ENCODE assay signal across 8 mouse cellular contexts in genomic region chr2:44926683-44927481, GRCm38 (mm10). TPM values are rescaled to one million over a fixed set of nuclear protein-coding genes. Genes with fewer than 3 reads are reported as not detected.
A peak's percentile ranks its signal among the peaks of the same experiment; 100 is the strongest.
DNase-seq lines count a peak whose midpoint lies in the region; ATAC-seq and TF ChIP-seq lines count a peak whose summit lies in the region.

No protein-coding gene starts in this region.

- peak; percentile 95 for ATAC-seq in forebrain, postnatal 0 days
- peak; percentile 97 for ATAC-seq in lung, embryonic 14.5 days (ENCODE audit: insufficient read depth)
- peak; percentile 85 for ATAC-seq in neutrophil, adult 5-6 weeks (ENCODE audit: extremely low read depth, insufficient number of reproducible peaks, low FRiP score, poor library complexity, severe bottlenecking)

- no peaks in the 10 kb centered on the region for H3K27me3 ChIP-seq in MEL (ENCODE audit: control insufficient read depth in 1 of 2, insufficient read depth in 2 of 2, low read length in 2 of 2)
- no peaks in the 10 kb centered on the region for H3K27me3 ChIP-seq in cerebellum, adult 2 months (ENCODE audit: control insufficient read depth, insufficient read depth, low read length)
- no peaks in the 10 kb centered on the region for H3K27me3 ChIP-seq in forebrain, postnatal 0 days (ENCODE audit: insufficient read depth, low read length)
- no peaks in the 10 kb centered on the region for H3K27me3 ChIP-seq in lung, embryonic 14.5 days (ENCODE audit: insufficient read depth, low read length)

- under 1% methylated on average over 66 of the region's 95 CpGs for WGBS in cerebellum, adult 2 months
- WGBS in forebrain, postnatal 0 days = 1% methylated on average over 58 of the region's 95 CpGs
- WGBS in lung, embryonic 14.5 days = under 1% methylated on average over 65 of the region's 95 CpGs

- peak overlapping the region; percentile 92 for H3K27ac ChIP-seq in MEL (ENCODE audit: control insufficient read depth, low read depth, low read length)
- H3K27ac ChIP-seq in cerebellum, adult 2 months (ENCODE audit: insufficient read depth, low read length) = peak overlapping the region; percentile 73
- H3K27ac ChIP-seq in forebrain, postnatal 0 days (ENCODE audit: low read depth, low read length) = peak overlapping the region; percentile 87
- peak overlapping the region; percentile 100 for H3K27ac ChIP-seq in layer of hippocampus, adult 2 months
- peak overlapping the region; percentile 94 for H3K27ac ChIP-seq in lung, embryonic 14.5 days (ENCODE audit: low read depth)

- TF ChIP-seq RAD21 in MEL (IDR thresholded peaks at IDR 0.05; ENCODE audit: low read depth, low read length) = no peak; the same call in 1 of the 2 replicates

- TF ChIP-seq EP300 in MEL (IDR thresholded peaks at IDR 0.05; ENCODE audit: low read depth in 1 of 2, low read length in 2 of 2) = peak in 1 of 2 experiments; percentile 25; a peak in 1 of 4 replicates

- peak overlapping the region; percentile 92 to 98 for H3K4me3 ChIP-seq in MEL (ENCODE audit: control insufficient read depth in 1 of 2, insufficient read depth in 1 of 2, low read depth in 2 of 2, low read length in 2 of 2)
- H3K4me3 ChIP-seq in cerebellum, adult 2 months (replicated peaks; ENCODE audit: insufficient read depth, low read depth, low read length) = peak overlapping the region; percentile 82
- peak overlapping the region; percentile 87 for H3K4me3 ChIP-seq in forebrain, postnatal 0 days (ENCODE audit: low read depth, low read length)
- H3K4me3 ChIP-seq in layer of hippocampus, adult 2 months = peak overlapping the region; percentile 98
- peak overlapping the region; percentile 76 for H3K4me3 ChIP-seq in lung, embryonic 14.5 days (ENCODE audit: low read depth, low read length)

- H3K4me2 ChIP-seq in forebrain, postnatal 0 days (ENCODE audit: low read depth) = peak overlapping the region; percentile 93
- H3K4me2 ChIP-seq in lung, embryonic 14.5 days = peak overlapping the region; percentile 70

- DNase-seq in MEL (ENCODE audit: low read depth, low spot score) = peak; percentile 93
- peak; percentile 92 to 93 for DNase-seq in cerebellum, adult 2 months
- peak; percentile 94 for DNase-seq in forebrain, postnatal 0 days
- DNase-seq in heart, postnatal 4 days = peak; percentile 91
- peak; percentile 87 to 90 for DNase-seq in layer of hippocampus, adult 2 months (ENCODE audit: low spot score in 2 of 2)
- DNase-seq in lung, embryonic 14.5 days = peak; percentile 96
- DNase-seq in testis, postnatal 14 days (ENCODE audit: low spot score) = peak; percentile 92

- H3K36me3 ChIP-seq in MEL (ENCODE audit: control insufficient read depth in 1 of 2, insufficient read depth in 2 of 2, low read length in 2 of 2) = peaks cover 0 to 29% of the 10 kb centered on the region in 2 experiments; a peak in 2 of 4 replicates
- H3K36me3 ChIP-seq in forebrain, postnatal 0 days (ENCODE audit: insufficient read depth) = no peaks in the 10 kb centered on the region
- no peaks in the 10 kb centered on the region for H3K36me3 ChIP-seq in lung, embryonic 14.5 days (ENCODE audit: insufficient read depth)

- peaks cover 5% of the 10 kb centered on the region; the same call in 1 of the 2 replicates for H3K79me2 ChIP-seq in MEL (ENCODE audit: control insufficient read depth, insufficient read depth, low read length, poor library complexity)

- no peaks in the 10 kb centered on the region for H3K9me3 ChIP-seq in MEL (replicated peaks; ENCODE audit: insufficient read depth, low read length)
- no peaks in the 10 kb centered on the region for H3K9me3 ChIP-seq in forebrain, postnatal 0 days (ENCODE audit: low read length)
- H3K9me3 ChIP-seq in lung, embryonic 14.5 days (ENCODE audit: low read depth, low read length) = no peaks in the 10 kb centered on the region

- TF ChIP-seq POLR2A in MEL (IDR thresholded peaks at IDR 0.05; ENCODE audit: control insufficient read depth in 1 of 2, insufficient read depth in 1 of 2, low read depth in 1 of 2, low read length in 2 of 2, poor library complexity in 1 of 2) = peak; percentile 26 to 74; a peak in 3 of 4 replicates
- TF ChIP-seq POLR2A in cerebellum, adult 2 months (IDR thresholded peaks at IDR 0.05; ENCODE audit: borderline replicate concordance, insufficient read depth, low read length) = peak; percentile 75; the same call in 1 of the 2 replicates

- peak overlapping the region; percentile 97 for H3K9ac ChIP-seq in MEL (ENCODE audit: control insufficient read depth, low read depth, low read length, poor library complexity, severe bottlenecking)
- peak overlapping the region; percentile 76 for H3K9ac ChIP-seq in forebrain, postnatal 0 days
- peak overlapping the region; percentile 77 for H3K9ac ChIP-seq in lung, embryonic 14.5 days

- no peak for TF ChIP-seq CTCF in MEL (IDR thresholded peaks at IDR 0.05 in 2 of 3, conservative IDR thresholded peaks at IDR 0.05 in 1 of 3; ENCODE audit: control insufficient read depth in 1 of 3, insufficient read depth in 1 of 3, low read depth in 2 of 3, low read length in 3 of 3, poor library complexity in 1 of 3, severe bottlenecking in 1 of 3)
- TF ChIP-seq CTCF in cerebellum, adult 2 months (IDR thresholded peaks at IDR 0.05; ENCODE audit: borderline replicate concordance, insufficient read depth, low read depth, low read length) = no peak
- TF ChIP-seq CTCF in forebrain, postnatal 0 days (IDR thresholded peaks at IDR 0.05; ENCODE audit: low read depth) = no peak
- TF ChIP-seq CTCF in layer of hippocampus, adult 2 months (conservative IDR thresholded peaks at IDR 0.05) = peak; percentile 23; the same call in 1 of the 2 replicates
- TF ChIP-seq CTCF in lung, embryonic 14.5 days (IDR thresholded peaks at IDR 0.05; ENCODE audit: low read depth) = no peak

- peaks cover 11 to 18% of the 10 kb centered on the region in 2 experiments for H3K4me1 ChIP-seq in MEL (ENCODE audit: control insufficient read depth in 1 of 2, insufficient read depth in 2 of 2, low read length in 2 of 2)
- H3K4me1 ChIP-seq in cerebellum, adult 2 months (ENCODE audit: control insufficient read depth, insufficient read depth, low read length) = no peaks in the 10 kb centered on the region
- H3K4me1 ChIP-seq in forebrain, postnatal 0 days (ENCODE audit: insufficient read depth) = 0 out of 2 replicates have a peak, but pooled peaks cover 5% of the 10 kb centered on the region
- H3K4me1 ChIP-seq in lung, embryonic 14.5 days (ENCODE audit: insufficient read depth) = peaks cover 7% of the 10 kb centered on the region; the same call in 1 of the 2 replicates

TF ChIP-seq in MEL, 35 proteins besides CTCF, POLR2A, EP300 and RAD21 (continues in another document):
- TF ChIP-seq GABPA (IDR thresholded peaks at IDR 0.05; ENCODE audit: low read depth, low read length) (no peak), ZC3H11A (IDR thresholded peaks at IDR 0.05; ENCODE audit: low read depth, low read length) (no peak), NRF1 (IDR thresholded peaks at IDR 0.05; ENCODE audit: insufficient read depth, low read depth, low read length, poor library complexity, severe bottlenecking) (peak; percentile 73), POLR2AphosphoS5 (IDR thresholded peaks at IDR 0.05; ENCODE audit: borderline replicate concordance, low read depth, low read length) (no peak), TBP (IDR thresholded peaks at IDR 0.05; ENCODE audit: low read depth, low read length) (no peak), HCFC1 (IDR thresholded peaks at IDR 0.05; ENCODE audit: low read depth, low read length) (peak; percentile 61), ELF1 (IDR thresholded peaks at IDR 0.05; ENCODE audit: low read depth, low read length) (no peak), SIN3A (IDR thresholded peaks at IDR 0.05; ENCODE audit: low read length) (peak; percentile 61), BHLHE40 (IDR thresholded peaks at IDR 0.05; ENCODE audit: borderline replicate concordance, low read depth, low read length) (no peak), KAT2A (conservative IDR thresholded peaks at IDR 0.05; ENCODE audit: low read depth, low read length) (no peak; the same call in 1 of the 2 replicates), RCOR1 (IDR thresholded peaks at IDR 0.05; ENCODE audit: low read depth, low read length) (no peak; the same call in 1 of the 2 replicates), CHD2 (IDR thresholded peaks at IDR 0.05; ENCODE audit: low read length) (no peak), MAFK (IDR thresholded peaks at IDR 0.05; ENCODE audit: borderline replicate concordance, low read depth, low read length) (no peak), MEF2A (IDR thresholded peaks at IDR 0.05; ENCODE audit: extremely low read depth, insufficient replicate concordance, low read depth, low read length, poor library complexity, severe bottlenecking) (no peak), ETS1 (IDR thresholded peaks at IDR 0.05; ENCODE audit: low read depth, low read length) (peak; percentile 35), POLR2AphosphoS2 (IDR thresholded peaks at IDR 0.05; ENCODE audit: low read length) (peak; percentile 68; the same call in 1 of the 2 replicates), TCF12 (IDR thresholded peaks at IDR 0.05; ENCODE audit: low read depth, low read length) (0 out of 2 replicates have a peak, but pooled peaks have one; percentile 46), TAL1 (IDR thresholded peaks at IDR 0.05; ENCODE audit: low read length) (no peak), MAX (IDR thresholded peaks at IDR 0.05; ENCODE audit: low read length) (peak; percentile 40; the same call in 1 of the 2 replicates), MXI1 (IDR thresholded peaks at IDR 0.05; ENCODE audit: low read depth, low read length) (no peak; the same call in 1 of the 2 replicates), MYC (IDR thresholded peaks at IDR 0.05; ENCODE audit: low read depth, low read length) (no peak), ZNF384 (IDR thresholded peaks at IDR 0.05; ENCODE audit: low read depth, low read length) (no peak), SMC3 (IDR thresholded peaks at IDR 0.05; ENCODE audit: low read depth, low read length) (0 out of 2 replicates have a peak, but pooled peaks have one; percentile 6), ZMIZ1 (IDR thresholded peaks at IDR 0.05; ENCODE audit: low read depth, low read length) (peak; percentile 46), GATA1 (IDR thresholded peaks at IDR 0.05; ENCODE audit: low read depth, low read length) (no peak)

RNA-seq across cellular contexts. Expression of gene Gtdc1, which starts 0.6 kb away (rescaled TPM):
- 7.2 and 8.2 TPM in 2 replicates for total RNA-seq in MEL (2012; rRNA removed)
- polyA plus RNA-seq in MEL (2012; ENCODE audit: insufficient read depth in 1 of 2, insufficient read length in 2 of 2, low read depth in 1 of 2, low replicate concordance in 2 of 2, missing spikeins in 1 of 2) = 10 to 100 TPM in 1 of 2 experiments, not detected in 1; 14.3 TPM
- 23.3 and 24.2 TPM in 2 replicates for polyA plus RNA-seq in cerebellum, adult 2 months (2012; rRNA removed)
- total RNA-seq in forebrain, postnatal 0 days (2014; rRNA removed) = 77.0 and 86.0 TPM in 2 replicates
- 20.2 and 30.7 TPM in 2 replicates for polyA plus RNA-seq in forebrain, postnatal 0 days (2015; fragmentation: Nextera tagmentation; extraction: Ambion mirVana)
- 10 to 100 TPM; 33.5 to 38.5 TPM for total RNA-seq in heart, postnatal 4 days (2021)
- 10 to 100 TPM; 65.5 to 69.7 TPM for total RNA-seq in layer of hippocampus, adult 2 months (2021)
- 14.2 and 15.2 TPM in 2 replicates for polyA plus RNA-seq in lung, embryonic 14.5 days (2014; fragmentation: Nextera tagmentation; extraction: Ambion mirVana)
- total RNA-seq in neutrophil, adult 5-6 weeks (2017) = 58.0 and 72.0 TPM in 2 replicates

Comparison
In these comparisons a context has a peak if more than half of its experiments do, and no peak if none do; other contexts are left out.
1. Peak in every context shown above with its lines: DNase-seq, ATAC-seq, H3K4me3 ChIP-seq and H3K27ac ChIP-seq.